Mouse (Mus musculus): Measurements from ENCODE around the gene Cyp2d22. TPM values are rescaled to one million over a fixed set of nuclear protein-coding genes. Genes with fewer than 3 reads are reported as not detected.

The Cyp2d22 gene
- polyA plus RNA-seq, 1 experiment from 2014 or later: 5.5 TPM

DNA sequence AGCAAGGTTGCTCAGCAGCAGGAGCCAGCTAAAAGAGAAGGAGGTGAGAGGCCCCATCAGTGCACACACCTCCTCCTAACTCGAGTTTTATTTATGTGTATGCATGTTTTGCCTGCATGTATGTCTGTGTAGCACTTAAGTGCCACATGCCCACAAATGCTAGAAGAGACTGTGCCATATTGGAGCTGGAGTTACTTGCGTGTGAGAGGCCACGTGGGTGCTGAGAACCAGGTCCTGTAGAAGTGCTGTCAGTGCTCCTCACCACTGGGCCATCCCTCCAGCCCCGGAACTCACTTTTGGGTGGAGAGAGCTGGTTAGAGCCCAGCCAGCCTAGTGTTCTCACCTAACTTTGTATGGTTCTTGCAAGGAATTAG, 32.8 kb downstream of the Cyp2d22 start:
- Histone ChIP-seq H3K9me3 (ENCODE audit: control insufficient read depth, low read length) (no peaks in the 10 kb centered on the region), H3K27ac (replicated peaks) (peak overlapping the region; percentile 93), H3K9ac (ENCODE audit: low read length) (peak overlapping the region; percentile 28), H3K27me3 (ENCODE audit: control insufficient read depth, insufficient read depth, low read length) (no peaks in the 10 kb centered on the region), H3K4me1 (replicated peaks; ENCODE audit: control insufficient read depth, insufficient read depth) (peaks cover 7% of the 10 kb centered on the region; the same call in 1 of the 2 replicates), H3K36me3 (ENCODE audit: control insufficient read depth, insufficient read depth, low read length) (peaks cover 17% of the 10 kb centered on the region), H3K4me3 (ENCODE audit: low read depth, low read length) (peak overlapping the region; percentile 66; the same call in 1 of the 2 replicates), H3K4me2 (replicated peaks; ENCODE audit: low read depth) (peak overlapping the region; percentile 67)
- 77% methylated on average over 4 of the region's 4 CpGs for WGBS
- DNase-seq (ENCODE audit: low spot score) (no peak), ATAC-seq (ENCODE audit: low FRiP score, low TSS enrichment) (no peak)
- TF ChIP-seq CTCF (IDR thresholded peaks at IDR 0.05; ENCODE audit: low read depth): no peak
- no peak for TF ChIP-seq EP300 (optimal IDR thresholded peaks at IDR 0.05)

DNA sequence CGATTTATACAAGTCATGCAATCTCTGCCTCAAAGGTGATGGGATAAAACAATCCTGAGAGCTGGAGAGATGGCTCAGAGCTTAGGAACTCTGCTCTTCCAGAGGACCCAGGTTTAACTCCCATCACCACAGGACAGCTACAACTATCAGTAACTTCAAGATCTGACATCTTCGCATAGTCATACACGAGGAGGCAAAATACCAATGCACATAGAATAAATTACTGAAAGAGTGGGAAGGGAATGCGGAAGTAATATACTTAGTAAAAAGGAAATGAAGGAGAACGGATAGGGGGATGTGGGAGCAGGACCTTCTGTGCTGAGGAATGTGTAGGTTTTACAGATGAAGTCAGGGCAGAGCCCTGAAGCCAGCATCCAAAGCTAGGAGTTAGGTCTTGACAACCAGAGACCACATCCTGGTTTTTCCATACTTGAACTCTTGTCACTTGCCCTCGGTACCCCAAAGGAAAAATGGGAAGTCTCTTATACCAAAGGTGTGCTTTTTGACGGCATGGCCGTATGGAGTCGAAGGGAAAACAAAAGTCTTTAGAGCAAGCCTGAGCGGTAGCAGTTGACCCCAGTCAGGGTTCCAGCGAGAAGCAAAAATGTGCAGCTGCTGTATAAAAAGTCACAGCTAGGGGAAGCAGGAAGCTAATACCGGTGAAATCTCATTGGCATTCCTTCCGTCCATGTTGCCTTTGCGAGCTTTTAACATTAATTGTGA, 33.3 kb downstream of the Cyp2d22 start:
- peaks cover 17% of the 10 kb centered on the region for H3K36me3 ChIP-seq (ENCODE audit: control insufficient read depth, insufficient read depth, low read length)
- H3K27me3 ChIP-seq (ENCODE audit: control insufficient read depth, insufficient read depth, low read length): no peaks in the 10 kb centered on the region
- DNase-seq (ENCODE audit: low spot score): no peak
- WGBS: 26% methylated on average over 14 of the region's 14 CpGs
- H3K4me2 ChIP-seq (replicated peaks; ENCODE audit: low read depth): peak overlapping the region; percentile 67
- H3K4me1 ChIP-seq (replicated peaks; ENCODE audit: control insufficient read depth, insufficient read depth): peaks cover 7% of the 10 kb centered on the region; the same call in 1 of the 2 replicates
- TF ChIP-seq EP300 (optimal IDR thresholded peaks at IDR 0.05) (no peak), CTCF (IDR thresholded peaks at IDR 0.05; ENCODE audit: low read depth) (peak; percentile 49)
- ATAC-seq (ENCODE audit: low FRiP score, low TSS enrichment): no peak
- H3K9ac ChIP-seq (ENCODE audit: low read length): peak overlapping the region; percentile 28
- H3K4me3 ChIP-seq (ENCODE audit: low read depth, low read length): peak overlapping the region; percentile 66
- H3K9me3 ChIP-seq (ENCODE audit: control insufficient read depth, low read length): no peaks in the 10 kb centered on the region
- H3K27ac ChIP-seq (replicated peaks): peak overlapping the region; percentile 93

DNA sequence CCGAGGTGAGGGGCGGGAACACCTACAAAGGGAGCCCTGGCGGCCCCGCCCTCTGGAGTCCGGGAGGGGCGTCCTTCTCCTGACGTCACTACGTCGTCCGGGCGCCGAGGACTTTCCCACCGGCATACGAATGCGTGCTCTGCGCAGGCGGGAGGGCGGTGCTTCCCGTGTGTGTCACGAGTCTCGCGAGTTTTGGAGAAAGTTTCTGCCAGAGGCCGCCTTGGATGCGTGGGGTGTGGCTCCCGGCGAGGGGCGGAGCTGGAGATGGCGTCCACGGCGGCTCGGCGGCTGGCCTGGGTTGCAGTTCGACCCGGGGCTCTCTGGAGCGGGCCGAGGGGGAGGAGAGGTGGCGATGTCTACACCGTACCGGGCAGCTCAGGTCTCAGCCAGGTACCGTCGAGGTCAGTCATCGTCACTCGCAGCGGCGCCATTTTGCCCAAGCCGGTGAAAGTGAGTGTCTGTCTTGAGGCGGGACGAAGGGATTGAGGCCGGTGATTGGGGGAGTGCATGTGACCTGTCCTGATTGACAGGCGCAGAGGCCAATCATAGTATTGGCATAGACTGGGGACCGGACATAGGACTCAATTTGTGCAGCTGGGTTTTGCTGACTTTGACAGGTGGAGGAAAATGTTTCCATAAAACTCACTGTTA, 34.1 kb downstream of the Cyp2d22 start:
- peak; percentile 98 for DNase-seq (ENCODE audit: low spot score)
- H3K9ac ChIP-seq (ENCODE audit: low read length): peak overlapping the region; percentile 79
- no peaks in the 10 kb centered on the region for H3K9me3 ChIP-seq (ENCODE audit: control insufficient read depth, low read length)
- H3K27ac ChIP-seq (replicated peaks): peak overlapping the region; percentile 93
- peak; percentile 96 for ATAC-seq (ENCODE audit: low FRiP score, low TSS enrichment)
- H3K4me2 ChIP-seq (replicated peaks; ENCODE audit: low read depth): peak overlapping the region; percentile 67
- peaks cover 9% of the 10 kb centered on the region for H3K4me1 ChIP-seq (replicated peaks; ENCODE audit: control insufficient read depth, insufficient read depth)
- TF ChIP-seq CTCF (IDR thresholded peaks at IDR 0.05; ENCODE audit: low read depth) (0 out of 2 replicates have a peak, but pooled peaks have one; percentile 3), EP300 (optimal IDR thresholded peaks at IDR 0.05) (peak; percentile 94)
- H3K4me3 ChIP-seq (ENCODE audit: low read depth, low read length): peak overlapping the region; percentile 66
- peaks cover 17% of the 10 kb centered on the region for H3K36me3 ChIP-seq (ENCODE audit: control insufficient read depth, insufficient read depth, low read length)
- WGBS: under 1% methylated on average over 51 of the region's 51 CpGs
- H3K27me3 ChIP-seq (ENCODE audit: control insufficient read depth, insufficient read depth, low read length): no peaks in the 10 kb centered on the region

DNA sequence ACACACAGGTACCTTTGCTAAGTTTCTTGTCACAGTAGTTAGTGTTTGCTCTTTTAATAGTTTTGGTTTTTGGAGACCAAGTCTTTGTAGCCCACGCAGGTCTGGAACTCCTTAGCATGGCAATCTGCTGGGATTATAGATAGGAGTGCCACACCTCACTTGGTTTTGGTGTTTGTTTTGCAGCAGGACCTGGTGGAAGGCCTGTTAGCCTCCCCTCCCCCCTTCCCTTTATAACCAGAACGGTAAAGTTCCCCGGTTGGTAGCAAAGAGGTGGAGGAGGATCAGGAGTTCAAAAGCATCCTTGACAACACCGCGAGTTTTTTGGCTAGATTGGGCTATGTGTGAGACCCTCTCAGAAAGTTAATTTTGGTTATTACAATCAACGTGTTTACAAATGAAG, 35.1 kb downstream of the Cyp2d22 start:
- ATAC-seq (ENCODE audit: low FRiP score, low TSS enrichment): no peak
- 0 out of 2 replicates have a peak overlapping the region, but pooled peaks have one; percentile 53 for H3K27ac ChIP-seq (replicated peaks)

DNA sequence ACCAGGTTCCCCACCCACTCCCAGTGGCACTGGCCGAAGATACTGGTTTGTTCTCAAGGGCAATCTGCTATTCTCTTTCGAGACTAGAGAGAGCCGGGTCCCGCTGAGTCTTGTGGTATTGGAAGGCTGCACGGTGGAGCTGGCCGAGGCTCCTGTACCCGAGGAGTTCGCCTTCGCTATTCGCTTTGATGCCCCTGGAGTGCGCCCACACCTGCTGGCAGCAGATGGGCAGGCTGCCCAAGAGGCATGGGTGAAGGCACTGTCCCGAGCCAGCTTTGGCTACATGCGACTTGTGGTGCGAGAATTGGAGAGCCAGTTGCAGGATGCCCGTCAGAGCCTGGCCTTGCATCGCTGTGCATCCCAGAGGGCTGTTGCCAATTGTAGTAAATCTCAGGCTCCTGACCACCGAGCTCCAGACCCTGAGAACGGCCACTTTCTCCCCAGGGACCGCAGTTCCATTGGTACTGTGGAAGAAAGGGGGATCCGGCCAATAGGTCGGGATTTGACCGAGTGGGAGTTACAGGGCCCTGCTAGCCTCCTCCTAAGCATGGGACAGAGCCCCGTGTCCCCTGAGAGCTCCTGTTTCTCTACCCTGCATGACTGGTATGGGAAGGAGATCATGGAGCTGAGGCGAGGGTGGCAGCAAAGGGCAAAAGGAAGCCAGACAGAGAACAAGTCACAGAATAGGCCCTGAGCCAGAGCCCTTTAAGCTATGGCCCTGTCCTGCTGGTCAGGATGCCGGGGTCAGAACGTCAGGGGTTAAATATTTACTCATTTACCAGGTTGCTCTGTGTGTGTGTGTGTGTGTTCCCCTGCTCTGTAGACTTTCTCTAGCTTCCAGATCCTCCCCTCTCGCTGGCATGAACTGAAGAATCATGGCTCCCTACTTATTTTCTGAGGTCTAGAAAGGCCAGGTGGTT, 36.4 kb downstream of the Cyp2d22 start:
- TF ChIP-seq EP300 (optimal IDR thresholded peaks at IDR 0.05) (no peak), CTCF (IDR thresholded peaks at IDR 0.05; ENCODE audit: low read depth) (no peak)
- Histone ChIP-seq H3K36me3 (ENCODE audit: control insufficient read depth, insufficient read depth, low read length) (peaks cover 6% of the 10 kb centered on the region; the same call in 1 of the 2 replicates), H3K9ac (ENCODE audit: low read length) (no peak overlapping the region), H3K27ac (replicated peaks) (no peak overlapping the region), H3K4me2 (replicated peaks; ENCODE audit: low read depth) (no peak overlapping the region), H3K9me3 (ENCODE audit: control insufficient read depth, low read length) (no peaks in the 10 kb centered on the region), H3K27me3 (ENCODE audit: control insufficient read depth, insufficient read depth, low read length) (no peaks in the 10 kb centered on the region), H3K4me3 (ENCODE audit: low read depth, low read length) (no peak overlapping the region), H3K4me1 (replicated peaks; ENCODE audit: control insufficient read depth, insufficient read depth) (peaks cover 11% of the 10 kb centered on the region)
- ATAC-seq (ENCODE audit: low FRiP score, low TSS enrichment): no peak
- 89% methylated on average over 27 of the region's 27 CpGs for WGBS
- no peak for DNase-seq (ENCODE audit: low spot score)

More for the DNA sequence above, 35.1 kb downstream of the Cyp2d22 start:
- Histone ChIP-seq H3K9ac (ENCODE audit: low read length) (no peak overlapping the region), H3K4me1 (replicated peaks; ENCODE audit: control insufficient read depth, insufficient read depth) (peaks cover 11% of the 10 kb centered on the region), H3K36me3 (ENCODE audit: control insufficient read depth, insufficient read depth, low read length) (peaks cover 13% of the 10 kb centered on the region), H3K9me3 (ENCODE audit: control insufficient read depth, low read length) (no peaks in the 10 kb centered on the region), H3K4me3 (ENCODE audit: low read depth, low read length) (no peak overlapping the region), H3K4me2 (replicated peaks; ENCODE audit: low read depth) (no peak overlapping the region), H3K27me3 (ENCODE audit: control insufficient read depth, insufficient read depth, low read length) (no peaks in the 10 kb centered on the region)
- DNase-seq (ENCODE audit: low spot score): no peak
- WGBS: 76% methylated on average over 6 of the region's 6 CpGs
- no peak for TF ChIP-seq CTCF (IDR thresholded peaks at IDR 0.05; ENCODE audit: low read depth)
- no peak for TF ChIP-seq EP300 (optimal IDR thresholded peaks at IDR 0.05)
